Mouse (Mus musculus): Measurements from ENCODE around the gene Vwa1. TPM values are rescaled to one million over a fixed set of nuclear protein-coding genes. Genes with fewer than 3 reads are reported as not detected.

Vwa1 gene
- polyA plus RNA-seq, 1 experiment from 2014 or later = 0.34 TPM

- Histone ChIP-seq H3K4me1 (ENCODE audit: control insufficient read depth, low read depth, low read length) (peaks cover 17% of the 10 kb centered on the region), H3K9me3 (replicated peaks; ENCODE audit: control insufficient read depth, low read length) (no peaks in the 10 kb centered on the region), H3K9ac (ENCODE audit: low read depth, low read length) (peak within 1 kb of the TSS; percentile 73), H3K27me3 (ENCODE audit: control insufficient read depth, insufficient read depth, low read depth, low read length) (0 out of 2 replicates have a peak, but pooled peaks cover 2% of the 10 kb centered on the region), H3K4me3 (ENCODE audit: low read depth, low read length) (peak within 1 kb of the TSS; percentile 77), H3K4me2 (ENCODE audit: low read depth, low read length) (peak within 1 kb of the TSS; percentile 96), H3K27ac (ENCODE audit: low read length) (peak within 1 kb of the TSS; percentile 50), H3K36me3 (ENCODE audit: control insufficient read depth, insufficient read depth) (no peaks in the 10 kb centered on the region)
- WGBS (ENCODE audit: insufficient replicate concordance) = 2% methylated on average over 29 of the region's 35 CpGs
- peak; percentile 84 for ATAC-seq (ENCODE audit: low read depth)
Observed at GRCm38 (mm10) chr4:155734350-155734941, 40.1 kb downstream of the Vwa1 start, which contains the start of gene Tmem240. Tmem240 (plus strand) TSS chr4:155734800.

GRCm38 (mm10) chr4:155733267-155733666 lies 41.2 kb downstream of the Vwa1 start:
- no peak overlapping the region for H3K27ac ChIP-seq (ENCODE audit: low read length)
- no peaks in the 10 kb centered on the region for H3K9me3 ChIP-seq (replicated peaks; ENCODE audit: control insufficient read depth, low read length)
- H3K9ac ChIP-seq (ENCODE audit: low read depth, low read length) = no peak overlapping the region
- WGBS (ENCODE audit: insufficient replicate concordance) = 73% methylated on average over 10 of the region's 10 CpGs
- peaks cover 17% of the 10 kb centered on the region for H3K4me1 ChIP-seq (ENCODE audit: control insufficient read depth, low read depth, low read length)
- ATAC-seq (ENCODE audit: low read depth) = no peak
- H3K36me3 ChIP-seq (ENCODE audit: control insufficient read depth, insufficient read depth) = no peaks in the 10 kb centered on the region
- no peak overlapping the region for H3K4me2 ChIP-seq (ENCODE audit: low read depth, low read length)
- no peak overlapping the region for H3K4me3 ChIP-seq (ENCODE audit: low read depth, low read length)
- H3K27me3 ChIP-seq (ENCODE audit: control insufficient read depth, insufficient read depth, low read depth, low read length) = 0 out of 2 replicates have a peak, but pooled peaks cover 2% of the 10 kb centered on the region

DNA sequence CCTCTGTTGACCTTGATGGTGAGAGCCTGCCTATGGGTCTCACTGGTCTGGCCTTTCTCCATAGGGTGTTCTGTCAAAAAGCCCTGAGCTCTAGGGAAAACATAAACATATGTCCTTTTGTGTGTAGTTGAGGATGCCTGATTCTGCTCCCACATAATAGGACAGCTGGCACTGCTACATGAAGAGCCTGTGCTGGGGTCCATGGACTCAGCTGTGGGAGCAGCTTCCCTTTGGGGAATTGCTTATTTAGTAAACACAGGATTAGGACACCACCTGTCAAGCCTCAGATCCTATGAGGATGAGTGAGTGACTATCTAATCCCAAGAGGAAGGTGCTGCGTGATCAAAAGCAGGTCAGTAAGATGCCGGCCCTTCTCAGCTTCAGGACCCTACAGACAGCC lies 46.5 kb downstream of the Vwa1 start:
- Histone ChIP-seq H3K9ac (ENCODE audit: low read depth, low read length) (no peak overlapping the region), H3K36me3 (ENCODE audit: control insufficient read depth, insufficient read depth) (no peaks in the 10 kb centered on the region), H3K27ac (ENCODE audit: low read length) (no peak overlapping the region), H3K9me3 (replicated peaks; ENCODE audit: control insufficient read depth, low read length) (no peaks in the 10 kb centered on the region), H3K4me2 (ENCODE audit: low read depth, low read length) (no peak overlapping the region), H3K27me3 (ENCODE audit: control insufficient read depth, insufficient read depth, low read depth, low read length) (no peaks in the 10 kb centered on the region), H3K4me3 (ENCODE audit: low read depth, low read length) (no peak overlapping the region), H3K4me1 (ENCODE audit: control insufficient read depth, low read depth, low read length) (no peaks in the 10 kb centered on the region)
- WGBS (ENCODE audit: insufficient replicate concordance) = 89% methylated on average over 2 of the region's 2 CpGs
- ATAC-seq (ENCODE audit: low read depth) = no peak

GRCm38 (mm10) chr4:155721668-155722083 lies 52.8 kb downstream of the Vwa1 start:
- no peak for ATAC-seq (ENCODE audit: low read depth)
- no peaks in the 10 kb centered on the region for H3K9me3 ChIP-seq (replicated peaks; ENCODE audit: control insufficient read depth, low read length)
- 40% methylated on average over 4 of the region's 4 CpGs for WGBS (ENCODE audit: insufficient replicate concordance)
- no peak overlapping the region for H3K9ac ChIP-seq (ENCODE audit: low read depth, low read length)
- H3K4me3 ChIP-seq (ENCODE audit: low read depth, low read length) = no peak overlapping the region
- H3K27me3 ChIP-seq (ENCODE audit: control insufficient read depth, insufficient read depth, low read depth, low read length) = no peaks in the 10 kb centered on the region
- H3K4me1 ChIP-seq (ENCODE audit: control insufficient read depth, low read depth, low read length) = no peaks in the 10 kb centered on the region; the same call in 1 of the 2 replicates
- H3K4me2 ChIP-seq (ENCODE audit: low read depth, low read length) = no peak overlapping the region
- peaks cover 7% of the 10 kb centered on the region for H3K36me3 ChIP-seq (ENCODE audit: control insufficient read depth, insufficient read depth)
- no peak overlapping the region for H3K27ac ChIP-seq (ENCODE audit: low read length)

Small RNA genes within 50 kb of the gene (microRNA-seq; reads per million reads assigned to microRNA genes)
- not detected for gene Gm27743

Other genes with a start within 250 kb of the Vwa1 start
- 42.9 and 45.3 TPM in 2 replicates for gene Nadk, start 212.3 kb downstream of the Vwa1 start, polyA plus RNA-seq (2015; fragmentation: Nextera tagmentation; extraction: Ambion mirVana)
- 5.6 and 6.4 TPM in 2 replicates for gene Slc35e2, start 173.3 kb downstream of the Vwa1 start, polyA plus RNA-seq (2015; fragmentation: Nextera tagmentation; extraction: Ambion mirVana)
- 19.4 and 20.3 TPM in 2 replicates for gene Cdk11b, start 149.8 kb downstream of the Vwa1 start, polyA plus RNA-seq (2015; fragmentation: Nextera tagmentation; extraction: Ambion mirVana)
- not detected in 2 replicates for gene Gm10563, start 129.3 kb downstream of the Vwa1 start, polyA plus RNA-seq (2015; fragmentation: Nextera tagmentation; extraction: Ambion mirVana)
- gene Mmp23, start 121.3 kb downstream of the Vwa1 start, polyA plus RNA-seq (2015; fragmentation: Nextera tagmentation; extraction: Ambion mirVana) = 4.1 and 4.9 TPM in 2 replicates
- 4.4 and 6.3 TPM in 2 replicates for gene Mib2, start 105.5 kb downstream of the Vwa1 start, polyA plus RNA-seq (2015; fragmentation: Nextera tagmentation; extraction: Ambion mirVana)
- 0.04 and 0.08 TPM in 2 replicates for gene Fndc10, start 80.4 kb downstream of the Vwa1 start, polyA plus RNA-seq (2015; fragmentation: Nextera tagmentation; extraction: Ambion mirVana)
- gene Ssu72, start 69.9 kb downstream of the Vwa1 start, polyA plus RNA-seq (2015; fragmentation: Nextera tagmentation; extraction: Ambion mirVana) = 44.5 and 48.3 TPM in 2 replicates
- 0.13 TPM in 1 of 2 replicates, not detected in the other for gene Tmem240, start 39.9 kb downstream of the Vwa1 start, polyA plus RNA-seq (2015; fragmentation: Nextera tagmentation; extraction: Ambion mirVana)
- gene Atad3a, start 13.6 kb downstream of the Vwa1 start, polyA plus RNA-seq (2015; fragmentation: Nextera tagmentation; extraction: Ambion mirVana) = 43.7 and 49.5 TPM in 2 replicates
- gene Tmem88b, start 11.2 kb upstream of the Vwa1 start, polyA plus RNA-seq (2015; fragmentation: Nextera tagmentation; extraction: Ambion mirVana) = 0.12 and 0.19 TPM in 2 replicates
- 0.08 TPM in 1 of 2 replicates, not detected in the other for gene Ankrd65, start 15.7 kb upstream of the Vwa1 start, polyA plus RNA-seq (2015; fragmentation: Nextera tagmentation; extraction: Ambion mirVana)
- gene Mrpl20, start 28.2 kb upstream of the Vwa1 start, polyA plus RNA-seq (2015; fragmentation: Nextera tagmentation; extraction: Ambion mirVana) = 115 and 133 TPM in 2 replicates
- 69.7 and 79.8 TPM in 2 replicates for gene Ccnl2, start 37.8 kb upstream of the Vwa1 start, polyA plus RNA-seq (2015; fragmentation: Nextera tagmentation; extraction: Ambion mirVana)
- 91.8 and 99.9 TPM in 2 replicates for gene Aurkaip1, start 56.6 kb upstream of the Vwa1 start, polyA plus RNA-seq (2015; fragmentation: Nextera tagmentation; extraction: Ambion mirVana)
- 8.2 and 10.2 TPM in 2 replicates for gene Mxra8, start 65.0 kb upstream of the Vwa1 start, polyA plus RNA-seq (2015; fragmentation: Nextera tagmentation; extraction: Ambion mirVana)
- 1.9 TPM in 2 replicates for gene Dvl1, start 72.7 kb upstream of the Vwa1 start, polyA plus RNA-seq (2015; fragmentation: Nextera tagmentation; extraction: Ambion mirVana)
- gene Tas1r3, start 88.7 kb upstream of the Vwa1 start, polyA plus RNA-seq (2015; fragmentation: Nextera tagmentation; extraction: Ambion mirVana) = 0.11 and 0.14 TPM in 2 replicates
- 7.1 and 8.4 TPM in 2 replicates for gene Cptp, start 94.7 kb upstream of the Vwa1 start, polyA plus RNA-seq (2015; fragmentation: Nextera tagmentation; extraction: Ambion mirVana)
- gene Ints11, start 94.8 kb upstream of the Vwa1 start, polyA plus RNA-seq (2015; fragmentation: Nextera tagmentation; extraction: Ambion mirVana) = 31.8 and 33.1 TPM in 2 replicates
- gene Pusl1, start 117.1 kb upstream of the Vwa1 start, polyA plus RNA-seq (2015; fragmentation: Nextera tagmentation; extraction: Ambion mirVana) = 12.9 and 13.4 TPM in 2 replicates
- gene Acap3, start 117.1 kb upstream of the Vwa1 start, polyA plus RNA-seq (2015; fragmentation: Nextera tagmentation; extraction: Ambion mirVana) = 5.5 and 5.6 TPM in 2 replicates
- gene Ube2j2, start 169.1 kb upstream of the Vwa1 start, polyA plus RNA-seq (2015; fragmentation: Nextera tagmentation; extraction: Ambion mirVana) = 41.1 and 42.2 TPM in 2 replicates
- 57.4 and 60.0 TPM in 2 replicates for gene C1qtnf12, start 187.6 kb upstream of the Vwa1 start, polyA plus RNA-seq (2015; fragmentation: Nextera tagmentation; extraction: Ambion mirVana)
- 3.3 and 3.6 TPM in 2 replicates for gene B3galt6, start 218.0 kb upstream of the Vwa1 start, polyA plus RNA-seq (2015; fragmentation: Nextera tagmentation; extraction: Ambion mirVana)
- 73.2 and 78.7 TPM in 2 replicates for gene Sdf4, start 218.2 kb upstream of the Vwa1 start, polyA plus RNA-seq (2015; fragmentation: Nextera tagmentation; extraction: Ambion mirVana)
- gene Tnfrsf4, start 239.1 kb upstream of the Vwa1 start, polyA plus RNA-seq (2015; fragmentation: Nextera tagmentation; extraction: Ambion mirVana) = 0.22 and 0.37 TPM in 2 replicates